Comparison of ENCODE assay signal across 19 mouse cellular contexts in genomic region chr8:90740302-90740962, GRCm38 (mm10).
DNase-seq lines count a peak whose midpoint lies in the region; ATAC-seq lines count a peak whose summit lies in the region.
"Had no signal": no experiment of that assay in that cellular context is flagged by ENCODE, and none has a peak within 500 bp of the region (broad histone marks: within the 10 kb centered on the region; RNA-seq: fewer than 3 reads in every experiment).

No protein-coding gene starts in this region.

- H3K9me3 ChIP-seq in embryonic facial prominence, embryonic 11.5 days (replicated peaks; ENCODE audit: control insufficient read depth, low read length), result no peaks in the 10 kb centered on the region
- 0 out of 2 replicates have a peak, but pooled peaks cover 6% of the 10 kb centered on the region for H3K9me3 ChIP-seq in hindbrain, embryonic 12.5 days (replicated peaks)
- H3K9me3 ChIP-seq in midbrain, embryonic 15.5 days, result no peaks in the 10 kb centered on the region

- H3K4me3 ChIP-seq in embryonic facial prominence, embryonic 11.5 days (ENCODE audit: low read depth, low read length), result no peak overlapping the region
- H3K4me3 ChIP-seq in hindbrain, embryonic 12.5 days, result no peak overlapping the region
- H3K4me3 ChIP-seq in midbrain, embryonic 15.5 days, result no peak overlapping the region
- H3K4me3 ChIP-seq: left cerebral cortex, adult 2 months; myocyte had no signal

- no peak overlapping the region for H3K9ac ChIP-seq in embryonic facial prominence, embryonic 11.5 days (replicated peaks; ENCODE audit: low read length)
- H3K9ac ChIP-seq in hindbrain, embryonic 12.5 days, result no peak overlapping the region
- 0 out of 2 replicates have a peak overlapping the region, but pooled peaks have one; percentile 7 for H3K9ac ChIP-seq in midbrain, embryonic 15.5 days

- H3K36me3 ChIP-seq in embryonic facial prominence, embryonic 11.5 days (replicated peaks; ENCODE audit: control insufficient read depth, insufficient read depth, low read depth, low read length), result no peaks in the 10 kb centered on the region
- H3K36me3 ChIP-seq in hindbrain, embryonic 12.5 days, result 0 out of 2 replicates have a peak, but pooled peaks cover 2% of the 10 kb centered on the region
- no peaks in the 10 kb centered on the region for H3K36me3 ChIP-seq in midbrain, embryonic 15.5 days (replicated peaks)
- H3K36me3 ChIP-seq: G1E had no signal

- H3K4me2 ChIP-seq in embryonic facial prominence, embryonic 11.5 days (ENCODE audit: low read depth, low read length), result no peak overlapping the region
- H3K4me2 ChIP-seq in hindbrain, embryonic 12.5 days (replicated peaks), result 0 out of 2 replicates have a peak overlapping the region, but pooled peaks have one; percentile 5
- H3K4me2 ChIP-seq in midbrain, embryonic 15.5 days, result 0 out of 2 replicates have a peak overlapping the region, but pooled peaks have one; percentile 6
- H3K4me2 ChIP-seq: liver, embryonic 11.5 days had no signal

- 58% methylated on average over 2 of the region's 2 CpGs for WGBS in embryonic facial prominence, embryonic 11.5 days
- WGBS in hindbrain, embryonic 12.5 days, result 15% methylated on average over 2 of the region's 2 CpGs
- 12% methylated on average over 2 of the region's 2 CpGs for WGBS in midbrain, embryonic 15.5 days

- no peaks in the 10 kb centered on the region for H3K4me1 ChIP-seq in embryonic facial prominence, embryonic 11.5 days (ENCODE audit: control insufficient read depth, insufficient read depth, low read length)
- peaks cover 26% of the 10 kb centered on the region for H3K4me1 ChIP-seq in hindbrain, embryonic 12.5 days
- peaks cover 26% of the 10 kb centered on the region for H3K4me1 ChIP-seq in midbrain, embryonic 15.5 days

- peak; percentile 56; the same call in 1 of the 2 replicates for ATAC-seq in embryonic facial prominence, embryonic 11.5 days (replicated peaks; ENCODE audit: insufficient number of reproducible peaks, low FRiP score, low TSS enrichment, low read depth)
- ATAC-seq in hindbrain, embryonic 12.5 days (ENCODE audit: low FRiP score), result peak; percentile 88
- ATAC-seq in midbrain, embryonic 15.5 days (replicated peaks), result peak; percentile 89

- DNase-seq in R1 (ENCODE audit: low read depth, low spot score), result peak; percentile 11
- DNase-seq in embryonic facial prominence, embryonic 11.5 days (ENCODE audit: low spot score), result peak; percentile 46
- DNase-seq in cerebellum, adult 11-12 months, result no peak
- no peak for DNase-seq in adrenal gland, postnatal 14 days
- DNase-seq in layer of hippocampus, postnatal 14 days (ENCODE audit: low spot score in 2 of 2), result no peak
- no peak for DNase-seq in natural killer cell, adult 2 months (ENCODE audit: low spot score in 2 of 2)
- DNase-seq: B cell, adult 2 months; heart, adult 18-20 months; heart, postnatal 4 days; kidney, adult 9 months; lung, postnatal 14 days; right cerebral cortex, postnatal 14 days; thymus, postnatal 14 days had no signal

- no peaks in the 10 kb centered on the region for H3K27me3 ChIP-seq in embryonic facial prominence, embryonic 11.5 days (ENCODE audit: control insufficient read depth, insufficient read depth, low read length)
- no peaks in the 10 kb centered on the region for H3K27me3 ChIP-seq in hindbrain, embryonic 12.5 days
- H3K27me3 ChIP-seq in midbrain, embryonic 15.5 days (replicated peaks), result no peaks in the 10 kb centered on the region

- no peak overlapping the region for H3K27ac ChIP-seq in embryonic facial prominence, embryonic 11.5 days (replicated peaks; ENCODE audit: low read depth, low read length)
- peak overlapping the region; percentile 94 for H3K27ac ChIP-seq in hindbrain, embryonic 12.5 days
- peak overlapping the region; percentile 82 for H3K27ac ChIP-seq in midbrain, embryonic 15.5 days
- H3K27ac ChIP-seq: left cerebral cortex, adult 2 months had no signal

Comparison
In these comparisons a context has a peak if more than half of its experiments do, and no peak if none do; other contexts are left out.
1. DNase-seq: peak in R1 (single experiment) and embryonic facial prominence, embryonic 11.5 days (single experiment); none in cerebellum, adult 11-12 months (single experiment), adrenal gland, postnatal 14 days (single experiment), layer of hippocampus, postnatal 14 days (0 of 2) and natural killer cell, adult 2 months (0 of 2).
2. Peak in every context shown above with its lines, with median percentiles within 50 percentile points of each other: ATAC-seq.